Mouse (Mus musculus) urinary bladder, adult 18-20 months (tissue): ENCODE results near the gene Wdr63.

Experiments
- DNase-seq, 2 experiments: peaks; one replicate each; pipeline ENCODE4 v3.0.0; 2022; ENCODE audit warnings: low spot score in 2 of 2, mixed read lengths in 2 of 2

Gene Wdr63

GRCm38 (mm10) chr3:146107921-146108571 is at the start of gene Wdr63:
Gene Wdr63 (minus strand): TSS chr3:146108130.
- DNase-seq: no peak

- no peak for DNase-seq
These were observed 48.9 kb upstream of the Wdr63 start for GRCm38 (mm10) chr3:146156811-146157210.

GRCm38 (mm10) chr3:146155628-146156576 is 48.0 kb upstream of the Wdr63 start:
- no peak for DNase-seq

GRCm38 (mm10) chr3:146153862-146154611 is 46.1 kb upstream of the Wdr63 start:
- no peak for DNase-seq

GRCm38 (mm10) chr3:146152913-146153312 is 45.0 kb upstream of the Wdr63 start:
- DNase-seq: no peak

- DNase-seq: no peak
These were observed 44.4 kb upstream of the Wdr63 start for GRCm38 (mm10) chr3:146152348-146152747.

GRCm38 (mm10) chr3:146151755-146152154 is 43.8 kb upstream of the Wdr63 start:
- no peak for DNase-seq

GRCm38 (mm10) chr3:146151328-146151727 is 43.4 kb upstream of the Wdr63 start:
- no peak for DNase-seq

GRCm38 (mm10) chr3:146150560-146150959 is 42.6 kb upstream of the Wdr63 start:
- peak in 1 of 2 experiments; percentile 11 for DNase-seq

GRCm38 (mm10) chr3:146150058-146150400 is 42.1 kb upstream of the Wdr63 start:
- peak; percentile 20 to 32 for DNase-seq

- DNase-seq: peak in 1 of 2 experiments; percentile 14
These were observed 41.5 kb upstream of the Wdr63 start, which contains the start of gene Mcoln2 for GRCm38 (mm10) chr3:146149156-146150057. Gene Mcoln2 (plus strand): TSS chr3:146149833.

GRCm38 (mm10) chr3:146146131-146146530 is 38.2 kb upstream of the Wdr63 start:
- DNase-seq: no peak

GRCm38 (mm10) chr3:146145501-146145900 is 37.6 kb upstream of the Wdr63 start:
- DNase-seq: no peak

- DNase-seq: no peak
These were observed 34.6 kb upstream of the Wdr63 start for GRCm38 (mm10) chr3:146142523-146142922.

- DNase-seq: no peak
These were observed 32.3 kb upstream of the Wdr63 start for GRCm38 (mm10) chr3:146140276-146140675.

- DNase-seq: no peak
These were observed 28.5 kb upstream of the Wdr63 start for GRCm38 (mm10) chr3:146136422-146136821.

GRCm38 (mm10) chr3:146135417-146135816 is 27.5 kb upstream of the Wdr63 start:
- DNase-seq: no peak

GRCm38 (mm10) chr3:146134834-146135233 is 26.9 kb upstream of the Wdr63 start:
- DNase-seq: no peak

GRCm38 (mm10) chr3:146127205-146127604 is 19.3 kb upstream of the Wdr63 start:
- no peak for DNase-seq

GRCm38 (mm10) chr3:146123464-146123825 is 15.5 kb upstream of the Wdr63 start:
- DNase-seq: no peak

GRCm38 (mm10) chr3:146122807-146123463 is 15.0 kb upstream of the Wdr63 start:
- DNase-seq: no peak
